Mouse (Mus musculus): ENCODE results near the gene Traf3ip3.

The Traf3ip3 gene

GRCm38 (mm10) chr1:193205431-193205830 is 3.9 kb upstream of the Traf3ip3 start:
- DNase-seq, result no peak

GRCm38 (mm10) chr1:193203821-193204220 is 2.3 kb upstream of the Traf3ip3 start:
- DNase-seq, result no peak

DNA sequence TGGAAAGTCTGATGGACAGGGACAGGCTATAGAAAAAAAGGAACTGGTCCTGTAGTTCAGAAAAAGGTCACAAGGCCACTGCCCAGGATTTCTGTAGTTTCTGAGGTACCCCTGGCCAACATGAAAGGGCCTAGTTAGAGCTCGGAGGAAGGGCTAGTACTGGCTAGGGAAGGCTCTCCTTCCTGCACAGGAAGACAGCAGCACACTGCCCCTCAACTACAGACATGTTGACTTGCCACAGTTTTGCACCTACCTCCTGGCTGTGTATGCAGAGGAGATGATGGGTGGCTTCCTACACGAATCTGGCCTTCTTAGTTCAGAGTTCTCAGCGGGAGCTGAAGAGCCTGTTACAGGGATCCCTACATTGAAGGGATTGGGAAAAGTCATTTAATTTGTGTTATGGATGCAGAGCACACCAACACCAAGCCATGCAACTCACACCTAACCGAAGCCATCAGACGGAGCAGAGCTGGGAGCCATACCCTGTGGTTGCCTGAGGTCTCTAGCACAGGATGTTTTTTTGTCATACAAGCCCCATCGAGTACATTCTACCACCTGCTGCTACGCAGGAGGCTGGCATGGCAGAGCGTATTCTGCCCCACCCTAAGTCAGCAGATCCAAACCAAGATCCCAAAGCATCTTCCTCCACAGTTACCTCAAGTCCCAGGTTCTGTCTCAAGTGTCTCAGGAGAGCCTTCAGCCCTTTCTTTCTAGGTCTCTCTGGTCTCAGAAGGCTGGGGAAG is 692 bp downstream of the Traf3ip3 start:
- DNase-seq, result no peak

DNA sequence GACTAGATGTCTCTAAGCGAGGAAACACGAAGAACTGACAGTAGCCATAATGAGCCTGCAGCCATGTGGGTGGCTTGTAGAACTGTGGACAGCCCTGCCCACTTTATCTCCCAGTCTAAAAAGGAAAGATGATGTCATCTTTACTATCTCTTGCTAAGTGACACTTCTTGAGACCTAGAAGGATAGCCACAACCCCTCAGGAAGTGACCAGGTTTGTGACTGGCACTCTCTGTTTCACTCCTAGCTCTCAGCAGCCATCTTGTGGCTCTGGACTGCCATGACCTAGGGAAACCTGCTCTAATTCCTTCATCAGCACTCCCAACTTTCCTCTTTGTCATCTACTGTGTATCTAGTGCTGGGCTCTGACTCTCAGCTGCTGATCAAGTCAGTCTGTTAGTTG is 3.2 kb downstream of the Traf3ip3 start:
- no peak for DNase-seq

GRCm38 (mm10) chr1:193197494-193198205 is 3.9 kb downstream of the Traf3ip3 start:
- no peak for DNase-seq

GRCm38 (mm10) chr1:193195169-193195810 is 6.2 kb downstream of the Traf3ip3 start:
- DNase-seq, result no peak

DNA sequence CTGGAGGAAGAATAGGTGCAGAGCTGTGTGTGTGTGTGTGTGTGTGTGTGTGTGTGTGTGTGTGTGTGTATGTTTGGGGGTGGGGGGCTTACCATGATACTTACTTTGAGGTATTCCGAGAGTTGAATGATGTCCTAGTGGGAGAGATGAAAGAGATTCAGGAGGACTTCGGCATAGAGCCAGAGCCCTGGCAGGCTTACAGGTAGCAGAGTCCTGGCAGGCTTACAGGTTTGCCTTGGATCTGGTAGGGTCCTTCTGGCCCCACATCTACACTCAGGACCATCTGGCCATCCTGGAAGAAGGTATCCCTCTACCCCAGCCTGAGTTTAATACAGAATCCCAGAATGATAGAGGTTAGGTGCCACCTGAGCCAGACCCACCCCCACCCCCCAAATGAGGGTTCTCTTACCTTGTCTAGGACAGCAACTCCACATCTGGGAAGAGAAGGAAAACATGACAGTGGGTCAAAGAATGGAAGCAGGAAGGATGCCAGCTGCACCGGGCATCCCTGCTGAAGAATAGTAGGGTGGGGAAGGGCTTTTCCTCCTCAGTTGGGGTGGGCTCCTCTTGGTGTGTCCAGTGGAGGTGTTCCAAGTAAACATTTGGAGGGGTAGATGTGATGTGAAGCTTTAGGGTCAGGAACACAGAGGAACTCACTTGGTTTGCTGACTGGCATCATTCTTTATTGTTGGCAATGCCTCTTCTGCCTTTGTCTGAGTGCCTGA is 6.9 kb downstream of the Traf3ip3 start:
- no peak for DNase-seq

GRCm38 (mm10) chr1:193191675-193192283 is 9.7 kb downstream of the Traf3ip3 start:
- no peak for DNase-seq

DNA sequence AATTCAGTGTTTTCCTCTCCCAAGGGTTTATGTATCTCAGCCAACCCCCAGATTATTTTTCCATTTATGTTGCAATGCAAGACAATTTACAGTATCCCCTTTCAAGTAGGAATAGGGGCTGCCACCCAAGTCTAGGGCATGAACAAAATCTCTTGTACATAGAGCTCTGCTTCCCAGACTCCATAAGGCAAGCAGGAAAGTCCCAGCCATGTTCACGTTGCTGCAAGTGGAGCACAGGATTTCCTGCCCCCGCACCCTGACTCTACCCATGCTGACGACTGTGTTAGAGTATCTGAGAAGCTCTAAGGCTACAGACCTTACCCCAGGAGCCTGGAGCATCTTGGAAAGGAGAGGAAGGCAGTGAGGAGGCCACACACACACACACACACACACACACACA is 11.7 kb downstream of the Traf3ip3 start:
- DNase-seq, result no peak

GRCm38 (mm10) chr1:193189151-193189621 is 12.3 kb downstream of the Traf3ip3 start:
- DNase-seq, result peak; percentile 74

DNA sequence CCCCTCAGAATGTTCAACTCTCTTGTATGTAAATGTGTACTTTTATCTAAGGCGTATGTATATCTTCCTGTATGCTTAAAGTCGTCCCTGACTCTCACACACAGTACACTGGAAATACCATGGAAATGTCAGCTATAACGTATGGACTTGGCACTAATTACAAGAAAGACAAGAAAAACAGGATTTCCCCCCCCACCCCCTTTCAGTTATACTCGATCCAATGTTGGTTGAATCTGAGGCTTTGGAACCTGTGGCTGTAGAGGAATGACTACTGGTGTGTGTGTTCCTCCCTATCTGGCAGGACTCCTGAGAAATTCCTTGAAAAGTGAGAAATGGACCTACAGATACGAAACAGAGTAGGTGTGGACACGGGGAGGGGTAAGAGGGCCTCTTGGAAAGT is 13.2 kb downstream of the Traf3ip3 start:
- no peak for DNase-seq

GRCm38 (mm10) chr1:193181104-193181503 is 20.4 kb downstream of the Traf3ip3 start:
- DNase-seq, result no peak

DNA sequence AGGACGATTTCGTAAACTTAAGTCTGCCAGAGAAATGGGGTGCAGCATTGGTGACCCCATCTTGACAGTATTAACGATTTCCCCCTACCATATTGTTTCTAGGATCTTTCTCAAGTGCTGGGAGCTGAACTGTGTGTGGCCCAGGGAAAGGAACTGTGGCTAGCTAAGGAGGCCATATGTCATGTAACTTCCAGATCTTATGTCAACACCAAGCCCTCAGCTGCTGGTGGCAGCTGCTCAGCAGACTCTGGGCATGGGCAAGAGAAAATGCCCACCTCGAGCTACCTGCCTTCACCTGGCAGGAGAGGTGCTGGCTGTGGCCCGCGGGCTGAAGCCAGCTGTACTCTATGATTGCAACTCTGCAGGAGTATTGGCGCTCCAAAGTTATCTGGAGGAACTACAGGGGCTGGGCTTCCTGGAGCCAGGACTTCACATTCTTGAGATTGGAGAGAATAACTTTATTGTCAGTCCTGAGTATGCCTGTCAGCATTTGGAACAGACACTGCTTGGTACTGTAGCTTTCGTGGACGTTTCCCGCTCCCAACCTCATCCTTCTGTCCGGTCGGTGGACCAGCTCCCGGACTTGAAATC is 27.3 kb downstream of the Traf3ip3 start:
- no peak for DNase-seq

DNA sequence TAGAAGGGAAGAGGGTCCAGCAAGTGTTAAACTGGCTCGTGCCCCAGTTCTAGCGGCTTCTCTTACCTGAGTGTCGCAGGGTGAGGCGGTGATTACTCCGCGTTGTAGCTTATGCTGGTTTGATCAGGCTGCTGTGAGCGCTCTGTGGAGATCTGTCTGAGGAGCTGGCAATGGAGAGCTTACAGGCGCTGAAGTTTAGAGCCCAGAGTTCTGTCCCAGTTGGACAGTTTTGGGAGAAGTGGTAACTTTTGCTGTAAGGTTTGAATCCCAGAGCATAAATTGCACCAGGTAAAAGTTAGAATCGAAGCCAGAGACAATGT is 27.7 kb downstream of the Traf3ip3 start:
- no peak for DNase-seq

DNA sequence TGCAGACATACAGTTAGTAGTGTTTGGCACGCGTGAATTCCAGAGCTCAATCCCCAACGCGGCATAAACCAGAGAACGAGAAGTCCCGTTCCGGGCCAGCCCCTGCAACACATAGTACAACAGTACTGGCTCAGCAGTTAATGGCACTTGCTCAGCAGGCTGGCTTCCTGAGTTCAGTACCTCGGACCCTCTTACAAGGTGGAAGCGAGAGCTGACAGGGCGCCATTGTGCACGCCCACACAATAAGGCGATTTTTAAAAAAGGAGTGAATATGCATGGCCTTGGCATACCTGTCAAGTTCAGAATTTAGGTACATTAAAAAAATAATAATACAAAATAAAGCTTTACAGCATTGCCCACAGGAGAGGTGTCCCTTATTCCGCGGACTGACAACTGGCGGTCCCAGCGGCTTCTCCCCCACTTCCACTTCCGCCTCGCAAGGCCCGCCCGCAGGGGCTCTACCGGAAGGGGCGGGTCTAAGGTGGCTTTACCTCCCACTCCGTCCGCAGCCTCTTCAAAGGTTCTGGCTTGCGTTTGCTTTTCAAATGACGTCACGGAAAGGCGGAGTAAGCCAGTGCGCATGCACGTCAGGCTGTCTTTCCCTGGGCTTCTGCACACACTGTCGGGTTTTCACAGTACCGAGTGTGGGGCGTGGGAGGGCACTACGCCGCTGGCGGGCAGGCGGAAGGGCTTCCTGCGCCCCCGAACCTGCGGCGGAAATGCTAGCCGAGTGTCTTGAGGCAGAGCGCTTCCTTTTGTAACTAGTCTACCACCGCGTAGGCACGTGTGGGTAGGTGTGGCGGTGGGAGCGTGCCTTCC is 28.3 kb downstream of the Traf3ip3 start:
- peak; percentile 98 for DNase-seq

GRCm38 (mm10) chr1:193169856-193170255 is 31.6 kb downstream of the Traf3ip3 start:
- peak; percentile 45 for DNase-seq

- no peak for DNase-seq
Observed at GRCm38 (mm10) chr1:193169228-193169627, 32.3 kb downstream of the Traf3ip3 start.

- DNase-seq, result no peak
Observed at GRCm38 (mm10) chr1:193167746-193168145, 33.8 kb downstream of the Traf3ip3 start, which contains the start of gene A130010J15Rik. TSS of gene A130010J15Rik (plus strand) at chr1:193168046.

DNA sequence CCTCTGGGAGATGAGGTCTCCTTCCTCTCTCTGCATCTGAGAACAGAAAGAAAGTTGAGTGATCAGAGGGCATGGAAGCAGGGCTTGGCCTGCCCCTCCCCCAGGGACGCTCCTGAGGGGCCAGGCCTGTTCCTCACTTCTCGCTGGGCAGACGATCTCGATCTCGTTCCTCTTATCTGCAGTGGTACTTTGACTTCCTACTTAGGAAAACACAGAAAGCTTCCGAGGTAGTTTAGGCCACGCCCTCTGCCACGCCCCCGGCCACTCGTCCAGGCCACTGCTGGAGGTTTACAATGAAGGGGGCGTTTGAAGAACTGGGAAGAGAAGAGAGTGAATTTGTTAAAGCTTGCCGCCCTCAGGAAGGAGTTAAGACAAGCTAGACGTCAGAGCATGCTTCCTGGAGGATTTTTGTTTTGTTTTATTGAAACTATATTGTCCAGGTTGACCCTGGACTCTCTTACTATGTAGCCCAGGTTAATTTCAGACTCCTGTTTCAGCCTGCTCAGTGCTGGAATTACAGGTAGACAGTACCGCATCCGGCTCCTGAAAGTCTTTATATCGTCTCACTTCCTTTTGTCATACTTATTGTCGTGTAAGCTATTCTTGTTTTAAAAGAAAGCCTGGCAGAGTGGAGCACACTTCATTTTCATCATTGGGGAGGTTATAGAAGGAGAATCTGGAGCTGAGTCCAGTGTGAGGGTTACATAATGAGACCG is 41.0 kb downstream of the Traf3ip3 start:
- DNase-seq, result peak; percentile 78

- no peak for DNase-seq
Observed at GRCm38 (mm10) chr1:193159613-193160012, 41.9 kb downstream of the Traf3ip3 start.

GRCm38 (mm10) chr1:193159163-193159562 is 42.3 kb downstream of the Traf3ip3 start:
- peak; percentile 32 for DNase-seq
